Mouse (Mus musculus): Measurements from ENCODE around the gene Fbxw28.
"Not testable (repeated sequence)": the region's sequence is repeated elsewhere in the genome, so short reads cannot be mapped to it uniquely, and the experiment has no call there.

Gene Fbxw28

GRCm38 (mm10) chr9:109339559-109339958, at the start of gene Fbxw28:
TSS of gene Fbxw28 (minus strand) at chr9:109339659.
- DNase-seq (ENCODE audit: low spot score), result not testable (repeated sequence)

GRCm38 (mm10) chr9:109287576-109287975, 51.9 kb downstream of the Fbxw28 start, which contains the start of gene Fbxw14:
TSS of gene Fbxw14 (minus strand) at chr9:109287676.
- DNase-seq (ENCODE audit: low spot score), result not testable (repeated sequence)
